Comparison of ENCODE assay signal across 30 mouse cellular contexts in the genomic region with DNA sequence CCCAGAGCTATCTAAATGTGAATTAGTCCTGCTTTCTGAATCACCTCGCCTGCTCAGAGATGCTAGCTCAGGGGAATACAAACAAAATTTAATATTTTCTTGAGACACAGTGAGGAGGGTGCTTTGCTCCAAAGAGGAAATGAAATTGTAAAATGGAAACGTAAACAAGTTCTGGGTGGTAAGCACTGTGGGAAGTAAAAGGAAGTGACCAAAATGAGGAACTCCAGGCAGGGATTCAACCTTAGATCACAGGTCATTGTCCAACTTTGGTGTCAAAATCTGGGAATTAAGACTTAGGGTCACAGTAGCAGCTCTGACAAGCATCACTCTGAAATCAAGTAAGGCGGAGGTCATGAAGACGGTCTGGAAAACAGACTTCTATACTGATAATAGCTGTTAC.
DNase-seq lines count a peak whose midpoint lies in the region; ATAC-seq and TF ChIP-seq lines count a peak whose summit lies in the region.
"Had no signal": no experiment of that assay in that cellular context is flagged by ENCODE, and none has a peak within 500 bp of the region (broad histone marks: within the 10 kb centered on the region; RNA-seq: fewer than 3 reads in every experiment).

No protein-coding gene starts in this region.

- peak; percentile 3 for DNase-seq in kidney, adult 9 months
- DNase-seq in A20 (ENCODE audit: low read depth, low spot score): peak; percentile 71
- no peak for DNase-seq in forebrain, postnatal 0 days
- DNase-seq: adrenal gland, adult 8-10 months; B cell, adult 2 months; cerebellum, adult 11 months; cerebellum, adult 9-10 months; cerebellum, postnatal 36 days; gastrocnemius, adult 2 months; gastrocnemius, postnatal 36 days; heart, postnatal 36 days; kidney, postnatal 10 days; layer of hippocampus, postnatal 36 days; left cerebral cortex, postnatal 4 days; lung, adult 18-20 months; lung, postnatal 10 days had no signal

- no peaks in the 10 kb centered on the region for H3K9me3 ChIP-seq in kidney, embryonic 15.5 days (replicated peaks)
- no peaks in the 10 kb centered on the region for H3K9me3 ChIP-seq in forebrain, postnatal 0 days (ENCODE audit: low read length)
- H3K9me3 ChIP-seq: embryonic facial prominence, embryonic 13.5 days; forebrain, embryonic 10.5 days; forebrain, embryonic 15.5 days; hindbrain, embryonic 12.5 days; megakaryocyte, embryonic 14.5 days; midbrain, embryonic 12.5 days; stomach, embryonic 15.5 days had no signal

- 0 out of 2 replicates have a peak, but pooled peaks cover 2% of the 10 kb centered on the region for H3K4me1 ChIP-seq in kidney, embryonic 15.5 days
- peaks cover 28% of the 10 kb centered on the region for H3K4me1 ChIP-seq in bone marrow macrophage, adult 2 months (ENCODE audit: control insufficient read depth, insufficient read depth, low read length)
- no peaks in the 10 kb centered on the region for H3K4me1 ChIP-seq in forebrain, postnatal 0 days (ENCODE audit: insufficient read depth)
- H3K4me1 ChIP-seq: forebrain, embryonic 15.5 days; hindbrain, embryonic 12.5 days; megakaryocyte, embryonic 14.5 days; stomach, embryonic 15.5 days had no signal

- ATAC-seq in kidney, embryonic 15.5 days (replicated peaks; ENCODE audit: low FRiP score): no peak
- ATAC-seq in megakaryocyte progenitor cell, adult 5-6 weeks (replicated peaks; ENCODE audit: poor library complexity): peak; percentile 80
- ATAC-seq in cerebellum, adult (ENCODE audit: insufficient number of reproducible peaks, low FRiP score, low TSS enrichment): no peak
- ATAC-seq in forebrain, postnatal 0 days: no peak
- ATAC-seq: activated CD4-positive, CD25-positive, alpha-beta regulatory T cell, adult 4 months; forebrain, embryonic 15.5 days; hindbrain, postnatal 0 days; intestine, embryonic 16.5 days had no signal

- TF ChIP-seq POLR2A in bone marrow macrophage, adult 2 months (IDR thresholded peaks at IDR 0.05; ENCODE audit: borderline replicate concordance, low read depth, low read length): no peak

- no peaks in the 10 kb centered on the region for H3K27me3 ChIP-seq in kidney, embryonic 15.5 days
- no peaks in the 10 kb centered on the region for H3K27me3 ChIP-seq in forebrain, postnatal 0 days (ENCODE audit: insufficient read depth, low read length)
- H3K27me3 ChIP-seq: embryonic facial prominence, embryonic 13.5 days; forebrain, embryonic 15.5 days; hindbrain, embryonic 12.5 days; megakaryocyte, embryonic 14.5 days; stomach, embryonic 15.5 days had no signal

- H3K4me3 ChIP-seq in kidney, embryonic 15.5 days (replicated peaks): no peak overlapping the region
- H3K4me3 ChIP-seq in bone marrow macrophage, adult 2 months (ENCODE audit: insufficient read depth, low read length): no peak overlapping the region
- no peak overlapping the region for H3K4me3 ChIP-seq in forebrain, postnatal 0 days (ENCODE audit: low read depth, low read length)
- H3K4me3 ChIP-seq: embryonic facial prominence, embryonic 13.5 days; forebrain, embryonic 10.5 days; forebrain, embryonic 15.5 days; gastrocnemius, adult 2 months; hindbrain, embryonic 12.5 days; megakaryocyte, embryonic 14.5 days; midbrain, embryonic 12.5 days; stomach, embryonic 15.5 days had no signal

- no peak overlapping the region for H3K4me2 ChIP-seq in kidney, embryonic 15.5 days
- no peak overlapping the region for H3K4me2 ChIP-seq in forebrain, postnatal 0 days (ENCODE audit: low read depth)
- H3K4me2 ChIP-seq: embryonic facial prominence, embryonic 13.5 days; forebrain, embryonic 15.5 days; hindbrain, embryonic 12.5 days; midbrain, embryonic 12.5 days; stomach, embryonic 15.5 days had no signal

- 60% methylated on average over 4 of the region's 4 CpGs for WGBS in kidney, embryonic 15.5 days
- 92% methylated on average over 4 of the region's 4 CpGs for WGBS in forebrain, postnatal 0 days

- no peaks in the 10 kb centered on the region for H3K36me3 ChIP-seq in kidney, embryonic 15.5 days
- H3K36me3 ChIP-seq in forebrain, postnatal 0 days (ENCODE audit: insufficient read depth): no peaks in the 10 kb centered on the region
- H3K36me3 ChIP-seq: embryonic facial prominence, embryonic 13.5 days; forebrain, embryonic 10.5 days; forebrain, embryonic 15.5 days; hindbrain, embryonic 12.5 days; midbrain, embryonic 12.5 days; stomach, embryonic 15.5 days had no signal

- no peak overlapping the region for H3K27ac ChIP-seq in kidney, embryonic 15.5 days
- H3K27ac ChIP-seq in bone marrow macrophage, adult 2 months (ENCODE audit: insufficient read depth, low read depth, low read length): peak overlapping the region; percentile 34
- no peak overlapping the region for H3K27ac ChIP-seq in forebrain, postnatal 0 days (ENCODE audit: low read depth, low read length)
- H3K27ac ChIP-seq: embryonic facial prominence, embryonic 13.5 days; forebrain, embryonic 10.5 days; forebrain, embryonic 15.5 days; gastrocnemius, adult 2 months; hindbrain, embryonic 12.5 days; hindbrain, postnatal 0 days; midbrain, embryonic 12.5 days; stomach, embryonic 15.5 days had no signal

- no peak overlapping the region for H3K9ac ChIP-seq in kidney, embryonic 15.5 days
- H3K9ac ChIP-seq in forebrain, postnatal 0 days: no peak overlapping the region
- H3K9ac ChIP-seq: embryonic facial prominence, embryonic 13.5 days; forebrain, embryonic 15.5 days; hindbrain, embryonic 12.5 days; midbrain, embryonic 12.5 days; stomach, embryonic 15.5 days had no signal

- no peak for TF ChIP-seq CTCF in bone marrow macrophage, adult 2 months (IDR thresholded peaks at IDR 0.05; ENCODE audit: low read depth, low read length)
- TF ChIP-seq CTCF in forebrain, postnatal 0 days (IDR thresholded peaks at IDR 0.05; ENCODE audit: low read depth): no peak
